Mouse (Mus musculus): ENCODE data around the gene 4933405O20Rik. TPM values are rescaled to one million over a fixed set of nuclear protein-coding genes. Genes with fewer than 3 reads are reported as not detected.

4933405O20Rik gene
- not detected in 2 replicates for polyA plus RNA-seq (2015; fragmentation: Nextera tagmentation; extraction: Ambion mirVana)

DNA sequence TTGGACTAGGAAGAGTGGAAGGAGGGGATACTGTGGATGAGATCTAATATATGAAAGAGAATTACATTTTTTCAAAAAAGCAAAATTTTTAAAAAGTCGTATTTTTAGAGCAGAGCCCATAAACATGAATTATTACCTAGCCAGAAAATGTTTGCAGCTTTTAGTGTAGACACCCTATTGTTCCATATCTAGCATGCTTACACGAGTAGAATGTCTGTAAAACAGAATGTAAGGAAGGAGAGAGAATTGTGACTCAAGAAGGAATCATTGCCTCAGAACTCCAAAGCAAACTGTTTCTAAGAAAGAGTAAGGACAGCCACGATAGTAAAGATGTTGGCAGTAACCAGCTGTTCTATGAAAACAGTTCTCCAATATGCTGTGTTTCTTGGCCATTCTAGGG lies at the start of gene 4933405O20Rik:
4933405O20Rik (plus strand) TSS at position 301 of the 400 bp plus-strand sequence.
- Histone ChIP-seq H3K4me1 (replicated peaks) (no peaks in the 10 kb centered on the region), H3K36me3 (no peaks in the 10 kb centered on the region), H3K9me3 (no peaks in the 10 kb centered on the region), H3K4me2 (replicated peaks) (no peak within 1 kb of the TSS), H3K27me3 (no peaks in the 10 kb centered on the region), H3K4me3 (replicated peaks) (no peak within 1 kb of the TSS), H3K27ac (no peak within 1 kb of the TSS), H3K9ac (replicated peaks) (no peak within 1 kb of the TSS)
- 76% methylated on average over 3 of the region's 3 CpGs for WGBS
- ATAC-seq = no peak

DNA sequence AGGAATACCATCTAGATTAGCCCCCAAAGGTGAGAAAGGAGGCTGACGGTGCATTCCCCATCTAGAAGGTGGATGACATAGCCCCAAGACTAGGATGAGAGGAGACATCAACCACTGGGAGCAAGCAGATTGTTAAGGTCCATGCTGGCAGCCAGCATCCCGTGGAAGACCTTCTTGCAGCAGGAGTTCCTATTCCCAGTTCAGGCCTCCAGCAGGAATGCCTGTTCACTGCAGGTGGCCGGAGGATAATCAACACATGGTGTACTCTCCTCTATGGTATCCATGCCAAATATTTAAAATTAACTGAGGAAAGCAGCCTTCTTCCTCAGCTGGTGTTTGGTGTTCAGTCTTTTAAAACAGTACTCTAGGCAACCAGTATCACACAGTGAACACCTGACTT lies 49.4 kb upstream of the 4933405O20Rik start:
- H3K36me3 ChIP-seq = no peaks in the 10 kb centered on the region
- H3K27me3 ChIP-seq = no peaks in the 10 kb centered on the region
- ATAC-seq = no peak
- no peak overlapping the region for H3K4me3 ChIP-seq (replicated peaks)
- H3K4me1 ChIP-seq (replicated peaks) = no peaks in the 10 kb centered on the region
- WGBS = 87% methylated on average over 3 of the region's 3 CpGs
- H3K9ac ChIP-seq (replicated peaks) = no peak overlapping the region
- no peaks in the 10 kb centered on the region for H3K9me3 ChIP-seq
- no peak overlapping the region for H3K4me2 ChIP-seq (replicated peaks)
- H3K27ac ChIP-seq = no peak overlapping the region

DNA sequence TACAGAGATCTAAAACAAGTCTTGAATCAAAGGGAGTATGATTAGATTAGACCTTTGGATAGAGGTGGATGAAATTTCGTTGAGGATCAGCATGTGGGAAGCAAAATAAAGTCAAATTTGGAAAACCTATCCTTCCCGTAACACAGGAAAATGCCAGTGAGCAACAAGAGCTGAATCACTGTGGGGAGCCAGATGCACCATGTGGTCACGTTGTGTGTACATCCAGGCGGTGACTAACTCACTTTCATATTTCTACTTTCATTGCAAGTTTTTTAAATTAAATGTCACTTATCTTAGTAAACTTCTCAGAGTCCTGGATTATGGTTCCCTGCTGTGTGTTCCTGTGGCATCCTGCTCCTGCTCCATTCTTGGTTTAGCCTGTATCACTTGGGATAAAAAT lies 47.6 kb upstream of the 4933405O20Rik start:
- Histone ChIP-seq H3K4me2 (replicated peaks) (no peak overlapping the region), H3K4me1 (replicated peaks) (no peaks in the 10 kb centered on the region), H3K9me3 (no peaks in the 10 kb centered on the region), H3K9ac (replicated peaks) (no peak overlapping the region), H3K4me3 (replicated peaks) (no peak overlapping the region), H3K27me3 (no peaks in the 10 kb centered on the region), H3K27ac (no peak overlapping the region), H3K36me3 (no peaks in the 10 kb centered on the region)
- 87% methylated on average over 4 of the region's 4 CpGs for WGBS
- ATAC-seq = no peak

- Histone ChIP-seq H3K9ac (replicated peaks) (no peak overlapping the region), H3K4me1 (replicated peaks) (no peaks in the 10 kb centered on the region), H3K4me3 (replicated peaks) (no peak overlapping the region), H3K27me3 (no peaks in the 10 kb centered on the region), H3K36me3 (no peaks in the 10 kb centered on the region), H3K9me3 (no peaks in the 10 kb centered on the region), H3K27ac (no peak overlapping the region), H3K4me2 (replicated peaks) (no peak overlapping the region)
- WGBS = 78% methylated on average over 3 of the region's 3 CpGs
- ATAC-seq = no peak
Measured at GRCm38 (mm10) chr7:50562708-50563107, 36.3 kb upstream of the 4933405O20Rik start.

DNA sequence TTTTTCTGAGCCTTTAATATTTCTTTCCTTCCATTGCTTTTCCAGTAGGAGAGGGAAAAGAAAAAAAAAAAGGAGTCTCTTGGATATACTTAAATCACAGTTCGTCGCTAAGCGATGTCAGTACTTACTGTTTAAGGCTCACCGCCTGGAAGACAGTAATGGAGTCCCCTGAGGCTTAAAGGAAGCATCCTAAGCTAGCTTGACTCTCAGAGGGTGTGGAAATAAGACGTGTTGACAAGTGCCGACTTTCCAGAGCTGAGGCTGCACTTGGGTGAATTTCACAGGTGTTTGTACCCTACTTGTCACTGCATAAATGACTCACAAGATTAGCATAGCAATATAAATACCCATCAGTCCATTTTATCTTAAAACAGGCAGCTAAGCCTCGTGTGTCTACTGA lies 25.1 kb upstream of the 4933405O20Rik start:
- no peak for ATAC-seq
- Histone ChIP-seq H3K4me1 (replicated peaks) (no peaks in the 10 kb centered on the region), H3K9ac (replicated peaks) (no peak overlapping the region), H3K36me3 (no peaks in the 10 kb centered on the region), H3K27ac (no peak overlapping the region), H3K27me3 (no peaks in the 10 kb centered on the region), H3K4me2 (replicated peaks) (no peak overlapping the region), H3K4me3 (replicated peaks) (no peak overlapping the region), H3K9me3 (no peaks in the 10 kb centered on the region; the same call in 1 of the 2 replicates)
- 71% methylated on average over 7 of the region's 7 CpGs for WGBS

DNA sequence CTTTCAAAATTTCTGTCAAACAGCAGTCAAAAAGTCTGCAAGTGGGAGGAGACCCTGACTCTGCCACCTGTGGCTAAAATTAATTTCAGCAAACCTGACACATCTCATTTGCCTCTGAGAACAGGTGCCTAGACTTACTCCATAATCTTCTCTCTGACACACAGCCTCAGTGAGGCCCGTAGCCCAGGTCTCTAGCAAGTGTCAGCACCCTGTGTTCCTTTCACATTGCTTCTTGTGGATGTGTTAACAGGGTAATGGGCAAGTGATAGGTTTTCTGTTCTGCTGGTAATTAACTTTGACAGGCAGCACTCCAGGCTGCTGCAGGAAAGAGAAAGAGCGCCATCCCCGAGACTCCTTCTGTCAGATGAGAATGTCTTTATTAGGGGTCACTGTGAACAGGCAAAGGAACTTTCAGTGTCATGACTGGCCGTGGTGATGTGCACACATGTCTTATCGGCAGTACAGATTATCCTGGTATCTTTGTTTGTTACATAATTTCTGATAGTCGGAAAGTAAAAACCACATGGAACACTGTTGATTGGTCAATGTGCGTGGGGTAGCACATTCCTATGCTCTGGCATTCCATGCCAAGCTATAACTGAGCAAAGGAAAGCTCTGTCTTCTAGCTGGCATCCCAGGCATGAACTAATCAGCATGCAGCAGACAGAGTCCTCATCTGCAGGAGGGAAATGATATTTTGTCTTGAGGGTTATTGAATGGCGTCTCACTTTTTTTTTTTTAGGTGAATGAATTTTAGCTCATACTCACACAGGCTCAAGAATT lies 10.2 kb upstream of the 4933405O20Rik start:
- Histone ChIP-seq H3K27ac (no peak overlapping the region), H3K4me3 (replicated peaks) (no peak overlapping the region), H3K4me1 (replicated peaks) (peaks cover 6% of the 10 kb centered on the region), H3K36me3 (no peaks in the 10 kb centered on the region), H3K9ac (replicated peaks) (no peak overlapping the region), H3K9me3 (no peaks in the 10 kb centered on the region), H3K27me3 (0 out of 2 replicates have a peak, but pooled peaks cover 2% of the 10 kb centered on the region), H3K4me2 (replicated peaks) (no peak overlapping the region)
- no peak for ATAC-seq
- WGBS = 48% methylated on average over 8 of the region's 8 CpGs

DNA sequence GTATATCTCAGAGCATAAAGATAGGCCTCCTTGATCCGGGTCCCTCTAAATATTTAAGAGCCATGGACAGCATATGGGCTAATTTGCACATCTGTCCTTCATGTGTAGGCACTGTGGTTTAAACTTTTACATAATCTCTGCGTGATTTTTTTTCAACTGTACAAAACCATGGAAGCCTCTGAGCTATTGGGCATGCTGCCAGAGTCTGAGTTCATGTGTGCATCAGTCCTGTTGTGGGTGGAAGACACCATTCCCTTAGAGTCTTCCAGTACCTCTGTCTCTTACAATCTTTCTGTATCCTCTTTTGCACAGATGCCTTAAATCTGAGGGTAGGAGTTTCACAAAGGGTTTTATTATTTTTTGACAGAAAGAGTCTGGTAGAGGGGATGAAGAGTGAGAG lies 15.1 kb downstream of the 4933405O20Rik start:
- ATAC-seq = no peak
- H3K36me3 ChIP-seq = no peaks in the 10 kb centered on the region
- 61% methylated on average over 2 of the region's 2 CpGs for WGBS

DNA sequence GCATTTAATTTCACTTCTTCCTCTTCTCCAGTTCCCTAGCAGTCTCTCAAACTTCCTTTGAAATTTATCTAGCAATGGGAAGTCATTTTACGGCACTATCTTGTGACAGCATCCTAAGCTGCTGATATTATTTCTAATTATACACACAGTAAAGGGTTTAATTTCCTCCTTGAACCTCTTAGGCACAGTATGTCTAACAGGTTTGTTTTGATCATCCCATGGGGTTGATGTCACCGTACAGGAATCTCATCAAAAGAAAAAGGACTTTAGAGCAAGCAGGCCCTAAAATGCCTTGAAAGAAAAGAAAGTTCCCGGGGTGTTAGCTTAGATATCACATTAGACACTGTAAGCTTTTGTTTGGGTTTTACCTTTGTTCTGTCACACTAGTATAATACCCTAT lies 30.2 kb downstream of the 4933405O20Rik start:
- WGBS = 55% methylated on average over 3 of the region's 3 CpGs
- no peak for ATAC-seq
- Histone ChIP-seq H3K4me3 (replicated peaks) (no peak overlapping the region), H3K36me3 (no peaks in the 10 kb centered on the region), H3K4me1 (replicated peaks) (no peaks in the 10 kb centered on the region), H3K27ac (no peak overlapping the region), H3K9me3 (no peaks in the 10 kb centered on the region), H3K27me3 (no peaks in the 10 kb centered on the region), H3K9ac (replicated peaks) (no peak overlapping the region), H3K4me2 (replicated peaks) (no peak overlapping the region)

More for the DNA sequence above, 15.1 kb downstream of the 4933405O20Rik start:
- H3K9ac ChIP-seq (replicated peaks) = no peak overlapping the region
- H3K4me2 ChIP-seq (replicated peaks) = no peak overlapping the region
- H3K4me1 ChIP-seq (replicated peaks) = 0 out of 2 replicates have a peak, but pooled peaks cover 6% of the 10 kb centered on the region
- H3K27me3 ChIP-seq = no peaks in the 10 kb centered on the region
- no peak overlapping the region for H3K4me3 ChIP-seq (replicated peaks)
- H3K27ac ChIP-seq = no peak overlapping the region
- no peaks in the 10 kb centered on the region for H3K9me3 ChIP-seq

- 44% methylated on average over 2 of the region's 2 CpGs for WGBS
- no peaks in the 10 kb centered on the region for H3K27me3 ChIP-seq
- H3K4me3 ChIP-seq (replicated peaks) = no peak overlapping the region
- no peak overlapping the region for H3K4me2 ChIP-seq (replicated peaks)
- no peak; the same call in 1 of the 2 replicates for ATAC-seq
- H3K9ac ChIP-seq (replicated peaks) = no peak overlapping the region
- no peaks in the 10 kb centered on the region for H3K36me3 ChIP-seq
- H3K9me3 ChIP-seq = no peaks in the 10 kb centered on the region
- H3K27ac ChIP-seq = no peak overlapping the region
- H3K4me1 ChIP-seq (replicated peaks) = no peaks in the 10 kb centered on the region
Measured at GRCm38 (mm10) chr7:50633147-50633546, 34.2 kb downstream of the 4933405O20Rik start.
